Mouse (Mus musculus) ES-Bruce4 (cell line): ENCODE results near the gene Slc34a2.

Experiments used
- CTCF ChIP-seq: IDR thresholded peaks from one replicate; pipeline ENCODE4 v1.8.1; 2011; ENCODE audit warnings: low read depth, low read length
- EP300 ChIP-seq: IDR thresholded peaks from 2 replicates; pipeline ENCODE4 v1.6.1; 2011; ENCODE audit warnings: low read depth, low read length; ENCODE audit not compliant: insufficient read depth
- POLR2A ChIP-seq: IDR thresholded peaks from one replicate; pipeline ENCODE4 v1.8.1; 2011; ENCODE audit warnings: low read length; ENCODE audit not compliant: insufficient read depth

- TF ChIP-seq EP300: no peak
- no peak for TF ChIP-seq CTCF
- TF ChIP-seq POLR2A: no peak
Observed at GRCm38 (mm10) chr5:52996145-52996544, 41.7 kb upstream of the Slc34a2 start.
